In the genomic region with DNA sequence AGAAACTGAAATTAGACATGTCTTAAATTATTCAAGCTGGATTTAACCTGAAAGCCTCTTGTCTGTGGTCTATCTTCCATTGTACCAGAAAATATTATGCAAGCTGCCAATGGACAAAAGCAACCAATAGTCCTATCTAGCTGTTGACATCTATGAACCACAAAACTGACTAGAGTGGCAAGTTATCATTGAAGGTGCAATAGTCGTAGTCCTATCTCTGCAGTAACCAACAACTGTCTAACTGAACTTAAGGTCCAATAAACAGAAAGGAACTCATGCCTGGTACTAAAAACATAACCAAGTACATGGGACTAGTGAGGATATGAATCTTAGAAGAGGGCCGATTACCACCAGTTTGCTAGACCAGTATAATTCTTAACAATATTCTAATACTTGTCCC, we compare ENCODE assay signal across 38 mouse cellular contexts. TPM values are rescaled to one million over a fixed set of nuclear protein-coding genes. Genes with fewer than 3 reads are reported as not detected.
"Had no signal": no experiment of that assay in that cellular context is flagged by ENCODE, and none has a peak within 500 bp of the region (broad histone marks: within the 10 kb centered on the region; RNA-seq: fewer than 3 reads in every experiment).

No protein-coding gene starts in this region.

- H3K9me3 ChIP-seq: hindbrain, embryonic 10.5 days; hindbrain, embryonic 12.5 days; intestine, embryonic 15.5 days; limb, embryonic 10.5 days; limb, embryonic 12.5 days had no signal

- H3K27ac ChIP-seq: gastrocnemius, adult 2 months; heart, embryonic 10.5 days; hindbrain, embryonic 10.5 days; hindbrain, embryonic 12.5 days; hindbrain, embryonic 14.5 days; intestine, embryonic 15.5 days; layer of hippocampus, adult 2 months; left cerebral cortex, adult 2 months; limb, embryonic 10.5 days; limb, embryonic 12.5 days had no signal

- H3K9ac ChIP-seq: heart, embryonic 12.5 days; hindbrain, embryonic 12.5 days; hindbrain, embryonic 14.5 days; intestine, embryonic 15.5 days; limb, embryonic 12.5 days had no signal

- H3K4me2 ChIP-seq: heart, embryonic 12.5 days; hindbrain, embryonic 12.5 days; hindbrain, embryonic 14.5 days; intestine, embryonic 15.5 days; limb, embryonic 12.5 days had no signal

- H3K4me3 ChIP-seq: gastrocnemius, adult 2 months; heart, embryonic 10.5 days; heart, embryonic 12.5 days; hindbrain, embryonic 10.5 days; hindbrain, embryonic 12.5 days; intestine, embryonic 15.5 days; layer of hippocampus, adult 2 months; left cerebral cortex, adult 2 months; limb, embryonic 10.5 days; limb, embryonic 12.5 days had no signal

- DNase-seq: gastrocnemius, adult 2 months; gastrocnemius, postnatal 10 days; gastrocnemius, postnatal 25 days; heart, adult 18-20 months; heart, postnatal 10 days; heart, postnatal 4 days; kidney, adult 18-20 months; kidney, adult 8-10 months; kidney, postnatal 10 days; kidney, postnatal 25 days; kidney, postnatal 4 days; liver had no signal

- ATAC-seq: hindbrain, embryonic 16.5 days; inflammation-experienced regulatory T-cells, adult 6 months; intestine, embryonic 15.5 days; intestine, postnatal 0 days had no signal

- H3K4me1 ChIP-seq: heart, embryonic 10.5 days; heart, embryonic 12.5 days; hindbrain, embryonic 10.5 days; hindbrain, embryonic 12.5 days; intestine, embryonic 15.5 days; limb, embryonic 10.5 days; limb, embryonic 12.5 days had no signal

- H3K36me3 ChIP-seq: heart, embryonic 10.5 days; heart, embryonic 12.5 days; hindbrain, embryonic 10.5 days; hindbrain, embryonic 12.5 days; intestine, embryonic 15.5 days; limb, embryonic 10.5 days; limb, embryonic 12.5 days had no signal

- H3K27me3 ChIP-seq: heart, embryonic 12.5 days; hindbrain, embryonic 12.5 days; intestine, embryonic 15.5 days; limb, embryonic 12.5 days had no signal

RNA-seq across cellular contexts. Expression of a gene that starts 4.0 kb away (rescaled TPM):
- total RNA-seq: gastrocnemius, adult 2 months; gastrocnemius, postnatal 10 days; gastrocnemius, postnatal 25 days; gastrocnemius, postnatal 4 days; granulocyte monocyte progenitor cell, adult 5-6 weeks; heart, adult 18-20 months; heart, adult 8-10 months; heart, postnatal 10 days; heart, postnatal 25 days; heart, postnatal 4 days; layer of hippocampus, adult 2 months; layer of hippocampus, postnatal 10 days; layer of hippocampus, postnatal 25 days; left cerebral cortex, adult 2 months; left cerebral cortex, postnatal 14 days; left cerebral cortex, postnatal 36 days had no signal
- polyA plus RNA-seq: frontal cortex, adult 2 months; heart, embryonic 10.5 days; heart, embryonic 12.5 days; heart, embryonic 14.5 days; heart, embryonic 16.5 days; hindbrain, embryonic 10.5 days; hindbrain, embryonic 12.5 days; hindbrain, embryonic 14.5 days; hindbrain, embryonic 16.5 days; inflammation-experienced regulatory T-cells, adult 6 months; limb, embryonic 10.5 days; limb, embryonic 12.5 days; limb, embryonic 14.5 days had no signal

RNA-seq across cellular contexts. Expression of a gene that starts 7.7 kb away (rescaled TPM):
- total RNA-seq: gastrocnemius, adult 2 months; gastrocnemius, postnatal 10 days; gastrocnemius, postnatal 25 days; gastrocnemius, postnatal 4 days; granulocyte monocyte progenitor cell, adult 5-6 weeks; heart, adult 18-20 months; heart, adult 8-10 months; heart, postnatal 10 days; heart, postnatal 25 days; heart, postnatal 4 days; layer of hippocampus, adult 2 months; layer of hippocampus, postnatal 10 days; layer of hippocampus, postnatal 25 days; left cerebral cortex, adult 2 months; left cerebral cortex, postnatal 14 days; left cerebral cortex, postnatal 36 days had no signal
- polyA plus RNA-seq: frontal cortex, adult 2 months; heart, embryonic 10.5 days; heart, embryonic 12.5 days; heart, embryonic 14.5 days; heart, embryonic 16.5 days; hindbrain, embryonic 10.5 days; hindbrain, embryonic 12.5 days; hindbrain, embryonic 14.5 days; hindbrain, embryonic 16.5 days; inflammation-experienced regulatory T-cells, adult 6 months; kidney, embryonic 14.5 days; limb, embryonic 10.5 days; limb, embryonic 12.5 days; limb, embryonic 14.5 days had no signal

RNA-seq across cellular contexts. Expression of a gene that starts 27.6 kb away (rescaled TPM):
- total RNA-seq: gastrocnemius, adult 2 months; gastrocnemius, postnatal 25 days; heart, adult 18-20 months; layer of hippocampus, adult 2 months; layer of hippocampus, postnatal 10 days; layer of hippocampus, postnatal 25 days; left cerebral cortex, adult 2 months; left cerebral cortex, postnatal 14 days; left cerebral cortex, postnatal 36 days had no signal
- polyA plus RNA-seq: inflammation-experienced regulatory T-cells, adult 6 months had no signal

RNA-seq across cellular contexts. Expression of a gene that starts 40.3 kb away (rescaled TPM):
- total RNA-seq: gastrocnemius, adult 2 months; gastrocnemius, postnatal 10 days; gastrocnemius, postnatal 25 days; gastrocnemius, postnatal 4 days; granulocyte monocyte progenitor cell, adult 5-6 weeks; heart, adult 18-20 months; heart, adult 8-10 months; heart, postnatal 10 days; heart, postnatal 25 days; heart, postnatal 4 days had no signal
- polyA plus RNA-seq: heart, embryonic 14.5 days had no signal
